Mouse (Mus musculus): ENCODE data around the gene Rap1gap2.
A peak's percentile ranks its signal among the peaks of the same experiment; 100 is the strongest.
"Not testable (repeated sequence)": the region's sequence is repeated elsewhere in the genome, so short reads cannot be mapped to it uniquely, and the experiment has no call there.

The Rap1gap2 gene

DNA sequence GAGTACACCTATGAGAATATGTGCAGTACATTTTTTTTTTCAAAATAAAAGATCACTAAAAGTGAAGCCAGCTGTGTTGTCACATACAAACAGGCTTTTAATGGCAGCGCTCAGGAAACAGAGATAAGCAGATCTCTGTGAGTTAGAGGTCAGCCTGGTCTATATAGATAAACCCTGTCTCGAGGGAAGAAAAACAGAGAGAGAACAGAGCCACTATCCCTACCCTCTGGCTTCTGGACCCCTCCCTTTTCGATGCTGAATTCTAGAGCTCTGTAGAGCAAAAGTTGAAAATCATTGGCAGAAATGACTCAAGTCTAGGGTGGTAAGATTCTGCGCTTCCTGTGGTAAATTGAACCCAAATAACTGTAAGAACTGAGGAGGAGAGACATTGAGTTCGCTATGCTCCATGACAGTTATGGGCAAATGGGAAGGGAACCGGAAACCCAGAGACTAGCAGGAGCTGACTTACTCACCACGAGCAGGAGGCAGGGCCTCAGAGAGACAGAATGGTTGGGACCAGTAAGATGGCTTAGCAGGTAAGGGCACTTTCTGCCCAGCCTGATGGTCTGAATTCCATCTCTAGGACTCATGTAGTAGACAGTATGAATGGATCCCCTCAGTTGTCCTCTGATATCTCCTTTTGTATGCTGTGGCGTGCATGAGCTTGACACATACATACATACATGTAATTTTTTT is 11.4 kb upstream of the Rap1gap2 start:
- DNase-seq (ENCODE audit: low spot score) = no peak

- no peak for DNase-seq (ENCODE audit: low spot score)
Measured at GRCm38 (mm10) chr11:74619956-74620300, 9.2 kb upstream of the Rap1gap2 start.

GRCm38 (mm10) chr11:74619201-74619955 is 8.7 kb upstream of the Rap1gap2 start, which contains the start of gene Ccdc92b:
Gene Ccdc92b, plus strand, starts transcription at chr11:74619605.
- peak; percentile 89 for DNase-seq (ENCODE audit: low spot score)

- no peak for DNase-seq (ENCODE audit: low spot score)
Measured at GRCm38 (mm10) chr11:74615571-74615970, 4.9 kb upstream of the Rap1gap2 start.

DNA sequence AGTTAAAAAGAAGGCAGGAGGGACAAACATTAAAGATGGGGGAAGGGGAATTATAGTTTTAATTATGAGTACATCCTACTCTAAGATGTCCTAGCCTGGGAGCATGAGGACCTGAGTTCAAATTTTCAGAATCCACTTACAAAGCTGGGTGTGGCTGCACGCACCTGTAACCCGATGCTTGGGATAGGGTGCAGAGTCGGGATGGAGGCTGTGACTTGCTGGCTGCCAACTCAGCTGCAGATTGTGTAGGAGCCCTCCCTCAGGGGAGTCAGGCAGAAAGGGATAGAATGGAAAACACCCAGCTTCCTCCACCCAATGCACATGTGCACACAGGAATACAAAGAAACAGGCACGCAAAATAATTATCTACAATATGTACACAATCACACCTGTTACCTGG is 2.7 kb upstream of the Rap1gap2 start:
- no peak for DNase-seq (ENCODE audit: low spot score)

GRCm38 (mm10) chr11:74611437-74611836 is 722 bp upstream of the Rap1gap2 start:
- DNase-seq (ENCODE audit: low spot score) = no peak

DNA sequence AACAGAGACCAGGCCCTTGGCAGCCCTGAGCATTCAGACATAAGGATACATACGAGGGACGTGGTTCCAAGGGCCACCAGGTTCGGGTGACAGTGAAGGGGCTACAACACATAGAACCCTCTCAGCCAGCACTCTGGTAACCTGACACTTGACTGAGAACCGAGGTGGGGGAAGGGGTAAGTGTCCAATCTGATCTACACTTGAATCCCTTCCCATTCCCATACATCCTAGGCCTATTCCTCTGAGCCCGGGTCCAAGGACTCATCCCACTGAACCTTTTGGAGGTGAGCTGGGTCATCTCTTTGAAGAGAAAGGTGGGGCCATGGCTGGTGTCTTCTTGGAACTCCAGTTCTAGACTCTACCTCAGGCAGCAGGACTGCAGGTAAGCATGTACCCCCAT is 647 bp downstream of the Rap1gap2 start:
- DNase-seq (ENCODE audit: low spot score) = no peak

DNA sequence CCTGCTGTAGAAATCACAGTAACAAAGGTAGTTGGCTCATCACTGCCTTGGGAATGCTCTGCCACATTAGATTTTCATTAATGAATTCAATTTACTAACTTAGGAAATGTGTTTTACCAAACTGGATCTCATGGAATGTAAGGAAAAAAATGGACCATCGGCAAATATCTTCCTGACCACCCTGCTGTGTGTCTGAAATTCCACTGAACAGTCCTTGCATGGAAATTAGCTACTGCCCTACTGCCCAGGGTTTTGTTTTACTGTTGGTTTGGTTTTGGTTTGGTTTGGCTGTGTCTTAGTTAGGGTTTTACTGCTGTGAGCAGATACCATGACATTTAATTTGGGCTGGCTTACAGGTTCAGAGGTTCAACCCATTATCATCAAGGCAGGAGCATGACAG is 8.4 kb downstream of the Rap1gap2 start:
- DNase-seq (ENCODE audit: low spot score) = no peak

DNA sequence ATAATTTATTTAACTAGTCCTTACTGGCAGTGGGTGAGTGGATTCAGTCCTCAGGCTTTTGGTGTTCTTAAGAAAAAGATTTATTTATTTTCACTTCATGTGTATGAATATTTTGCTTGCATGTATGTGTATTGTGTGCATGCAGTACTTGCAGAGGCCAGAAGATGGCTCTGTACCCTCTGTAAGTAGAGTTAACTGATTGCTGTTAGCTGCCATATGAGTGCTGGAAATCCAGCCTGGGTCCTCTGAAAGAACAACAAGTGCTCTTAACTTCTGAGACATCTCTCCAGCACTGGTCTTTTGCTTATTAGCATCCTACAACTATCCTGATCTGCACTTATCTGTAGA is 12.8 kb downstream of the Rap1gap2 start:
- no peak for DNase-seq (ENCODE audit: low spot score)

DNA sequence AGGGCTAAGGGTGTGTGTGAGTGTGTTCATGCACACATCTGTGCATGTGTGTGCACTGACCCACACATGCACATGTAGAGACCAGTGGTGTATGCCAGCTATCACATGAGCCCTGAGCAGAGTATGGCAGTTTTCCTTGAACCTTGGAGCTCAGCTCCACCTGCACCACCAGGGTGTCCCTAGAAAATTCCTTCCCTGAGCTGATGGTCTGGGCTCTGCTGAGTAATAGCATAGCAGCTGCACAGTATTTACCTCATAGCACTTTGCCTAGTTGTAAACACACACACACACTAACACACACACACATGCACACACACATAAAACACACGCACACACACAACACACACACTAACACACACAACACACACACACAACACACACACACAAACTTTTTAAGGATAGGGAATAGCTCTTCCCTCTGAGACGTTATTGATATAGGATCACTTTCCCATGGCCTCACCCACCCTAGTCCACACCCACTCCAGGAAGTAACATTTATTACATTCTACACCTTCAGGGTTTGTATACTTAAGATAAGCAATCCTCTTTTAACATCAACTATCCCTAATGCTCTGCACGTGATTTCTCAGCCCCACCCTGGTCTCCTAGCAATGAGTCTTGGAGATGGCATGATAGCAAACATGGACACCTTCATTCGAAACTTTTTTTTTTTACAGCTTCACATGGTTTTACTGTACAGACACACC is 13.3 kb downstream of the Rap1gap2 start:
- DNase-seq (ENCODE audit: low spot score) = no peak

DNA sequence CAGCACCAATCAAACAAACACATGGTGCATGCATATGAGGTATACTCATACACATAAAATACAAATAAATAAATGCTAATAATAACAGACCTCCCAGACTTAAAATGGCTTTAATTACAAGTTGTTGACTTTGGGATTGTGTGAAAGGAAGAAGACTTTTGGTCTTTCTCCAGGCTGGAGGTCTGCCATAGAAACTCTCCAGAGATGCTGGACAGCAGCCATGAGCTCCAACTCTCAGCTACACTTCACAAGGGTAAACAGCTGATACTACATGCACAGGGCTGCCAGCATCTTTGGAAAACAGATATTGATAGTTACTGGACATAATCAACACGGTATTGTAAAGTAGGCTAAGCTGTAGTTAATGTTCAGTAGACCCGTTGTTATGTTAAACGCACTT is 18.5 kb downstream of the Rap1gap2 start:
- no peak for DNase-seq (ENCODE audit: low spot score)

DNA sequence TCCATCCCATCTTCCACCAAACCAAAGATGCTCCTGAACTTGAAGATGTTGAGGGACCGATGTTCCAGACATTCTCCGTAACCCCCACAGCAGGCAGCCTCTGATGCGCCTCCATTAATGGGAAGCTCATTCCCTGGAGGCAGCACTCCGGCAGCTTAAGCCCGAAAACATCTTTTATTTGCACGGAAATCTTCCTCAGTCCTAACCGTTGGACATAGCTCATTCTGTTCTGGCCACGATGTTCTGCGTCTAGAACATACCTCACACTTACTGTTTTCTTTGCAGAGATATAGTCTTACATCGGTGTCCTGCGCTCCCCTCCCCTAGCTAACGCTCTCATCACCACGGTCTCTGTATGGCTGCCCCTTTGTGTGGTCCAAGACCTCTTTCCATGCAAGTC is 20.0 kb downstream of the Rap1gap2 start:
- DNase-seq (ENCODE audit: low spot score) = no peak

- no peak for DNase-seq (ENCODE audit: low spot score)
Measured at GRCm38 (mm10) chr11:74590239-74590596, 20.5 kb downstream of the Rap1gap2 start.

- no peak for DNase-seq (ENCODE audit: low spot score)
Measured at GRCm38 (mm10) chr11:74589401-74590238, 21.1 kb downstream of the Rap1gap2 start.

- DNase-seq (ENCODE audit: low spot score) = no peak
Measured at GRCm38 (mm10) chr11:74586401-74586800, 24.3 kb downstream of the Rap1gap2 start.

- DNase-seq (ENCODE audit: low spot score) = peak; percentile 39
Measured at GRCm38 (mm10) chr11:74584946-74585723, 25.6 kb downstream of the Rap1gap2 start.

DNA sequence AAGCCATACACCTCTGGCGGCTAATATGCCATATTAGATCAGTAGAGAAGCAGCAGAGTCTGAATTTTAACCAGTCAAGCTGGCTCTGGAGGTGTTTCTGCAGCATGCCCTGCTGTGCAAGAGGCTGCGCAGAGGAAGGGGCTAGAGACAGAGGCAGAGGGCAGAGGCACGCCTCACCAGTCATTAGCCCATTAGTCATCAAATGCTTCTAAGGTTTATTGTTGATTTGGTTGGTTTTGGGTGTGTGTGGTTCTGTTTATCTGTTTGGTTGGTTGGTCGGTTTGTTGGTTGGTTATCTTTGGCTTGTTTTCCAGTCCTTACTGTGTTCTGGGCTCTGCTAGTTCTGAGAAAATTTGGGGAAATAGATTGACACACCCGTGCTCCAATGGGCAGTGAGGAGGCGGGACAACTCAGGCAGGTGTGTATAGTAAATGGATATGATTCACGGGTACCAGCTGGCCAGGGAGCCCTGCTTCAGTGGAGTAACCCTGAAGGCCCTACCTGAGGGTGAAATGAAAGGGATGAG is 26.8 kb downstream of the Rap1gap2 start:
- DNase-seq (ENCODE audit: low spot score) = no peak

DNA sequence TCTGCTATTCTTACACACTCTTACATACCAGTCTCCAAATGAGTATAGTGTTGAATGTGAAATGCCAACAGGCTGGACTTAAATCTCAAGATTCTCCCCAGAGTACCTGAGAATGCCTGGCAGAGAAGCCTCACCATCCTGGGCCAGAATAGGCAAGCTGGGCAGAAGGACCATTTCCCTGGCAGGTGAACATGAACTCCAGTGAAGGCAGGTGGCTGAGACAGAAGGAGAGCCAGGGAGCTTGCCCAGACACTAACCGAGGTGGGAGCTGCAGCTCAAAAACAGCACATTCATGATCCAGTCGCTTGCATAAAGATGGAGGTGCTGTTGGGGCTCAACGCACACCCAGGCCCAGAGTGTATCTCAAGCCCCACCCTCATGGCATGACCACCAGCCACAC is 28.3 kb downstream of the Rap1gap2 start:
- DNase-seq (ENCODE audit: low spot score) = no peak

DNA sequence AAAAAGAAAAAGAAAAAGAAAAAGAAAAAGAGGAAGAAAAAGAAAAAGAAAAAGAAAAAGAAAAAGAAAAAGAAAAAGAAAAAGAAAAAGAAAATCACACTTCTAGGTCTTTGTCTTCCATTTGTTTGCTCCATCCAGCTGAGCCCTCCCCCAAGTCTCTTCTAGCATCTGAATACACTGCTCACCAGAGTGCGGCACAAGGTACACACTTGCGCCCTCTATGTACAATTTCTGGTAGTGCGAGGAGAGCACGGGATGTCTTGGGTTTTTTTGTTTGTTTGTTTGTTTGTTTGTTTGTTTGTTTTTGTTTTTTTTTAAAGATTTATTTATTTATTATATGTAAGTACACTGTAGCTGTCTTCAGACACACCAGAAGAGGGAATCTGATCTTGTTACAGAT is 29.4 kb downstream of the Rap1gap2 start:
- DNase-seq (ENCODE audit: low spot score) = not testable (repeated sequence)

- DNase-seq (ENCODE audit: low spot score) = no peak
Measured at GRCm38 (mm10) chr11:74577068-74577467, 33.6 kb downstream of the Rap1gap2 start.

GRCm38 (mm10) chr11:74575940-74576339 is 34.8 kb downstream of the Rap1gap2 start:
- no peak for DNase-seq (ENCODE audit: low spot score)
